Mouse (Mus musculus): ENCODE results near the gene Bub1b. TPM values are rescaled to one million over a fixed set of nuclear protein-coding genes. Genes with fewer than 3 reads are reported as not detected.

The Bub1b gene
- polyA plus RNA-seq, 1 experiment from 2014 or later: 146 TPM

DNA sequence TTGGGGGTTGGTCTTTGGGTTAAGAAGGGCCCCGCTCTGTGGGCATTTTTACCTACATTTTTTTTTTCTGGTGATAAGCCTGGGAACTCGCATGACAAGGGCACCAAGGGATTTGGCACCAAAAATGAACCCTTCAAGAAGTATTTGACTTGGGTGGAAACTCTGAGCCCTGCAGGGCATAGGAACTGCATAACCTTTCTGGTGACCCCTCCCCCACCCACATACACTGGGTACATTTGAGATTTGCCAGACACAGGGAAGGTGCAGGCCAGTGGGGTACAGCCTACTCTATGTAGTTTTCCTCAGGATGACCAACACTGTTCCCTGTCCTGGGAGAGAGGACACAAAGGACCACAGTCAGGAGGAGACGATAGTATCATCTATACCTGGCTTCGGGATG is 67.6 kb downstream of the Bub1b start:
- no peak for ATAC-seq (replicated peaks; ENCODE audit: low FRiP score)
- DNase-seq (ENCODE audit: low spot score): no peak
- Histone ChIP-seq H3K4me2 (ENCODE audit: low read depth, low read length, severe bottlenecking) (no peak overlapping the region), H3K4me1 (replicated peaks; ENCODE audit: control insufficient read depth, insufficient read depth, low read length) (peaks cover 7% of the 10 kb centered on the region), H3K9me3 (ENCODE audit: control insufficient read depth, low read length) (no peaks in the 10 kb centered on the region), H3K9ac (ENCODE audit: low read length) (no peak overlapping the region), H3K36me3 (ENCODE audit: control insufficient read depth, insufficient read depth, low read length) (no peaks in the 10 kb centered on the region), H3K27me3 (ENCODE audit: control insufficient read depth, insufficient read depth, low read length) (peaks cover 22% of the 10 kb centered on the region), H3K4me3 (ENCODE audit: low read depth, low read length) (no peak overlapping the region), H3K27ac (ENCODE audit: low read depth, low read length) (no peak overlapping the region)
- 88% methylated on average over 4 of the region's 4 CpGs for WGBS

GRCm38 (mm10) chr2:118667181-118667580 is 69.2 kb downstream of the Bub1b start:
- ATAC-seq (replicated peaks; ENCODE audit: low FRiP score): no peak
- 75% methylated on average over 5 of the region's 5 CpGs for WGBS
- H3K27me3 ChIP-seq (ENCODE audit: control insufficient read depth, insufficient read depth, low read length): peaks cover 19% of the 10 kb centered on the region

DNA sequence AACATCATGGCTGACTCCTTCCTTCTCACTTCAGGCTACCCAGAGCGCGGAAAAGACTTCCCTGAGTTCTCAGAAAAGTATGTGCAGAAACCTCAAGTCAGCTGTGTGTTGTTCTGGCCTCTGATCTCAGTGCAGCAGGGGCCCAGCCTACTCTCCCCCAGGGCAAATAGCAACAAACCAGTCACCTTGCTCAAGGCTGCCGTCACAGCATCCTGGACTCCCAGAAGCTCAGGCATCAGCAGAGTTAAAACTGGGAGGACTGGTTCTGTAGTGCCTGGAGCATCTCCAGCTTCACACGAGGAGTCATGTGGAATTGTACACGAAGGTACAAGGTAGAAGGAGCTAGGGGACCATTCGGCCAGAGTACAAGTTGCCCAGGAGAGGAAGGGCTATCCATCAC is 71.2 kb downstream of the Bub1b start:
- no peak overlapping the region for H3K4me3 ChIP-seq (ENCODE audit: low read depth, low read length)
- H3K36me3 ChIP-seq (ENCODE audit: control insufficient read depth, insufficient read depth, low read length): no peaks in the 10 kb centered on the region
- H3K4me2 ChIP-seq (ENCODE audit: low read depth, low read length, severe bottlenecking): no peak overlapping the region
- 66% methylated on average over 6 of the region's 6 CpGs for WGBS
- no peak overlapping the region for H3K27ac ChIP-seq (ENCODE audit: low read depth, low read length)
- no peak overlapping the region for H3K9ac ChIP-seq (ENCODE audit: low read length)
- H3K9me3 ChIP-seq (ENCODE audit: control insufficient read depth, low read length): no peaks in the 10 kb centered on the region
- no peak for DNase-seq (ENCODE audit: low spot score)
- no peak for ATAC-seq (replicated peaks; ENCODE audit: low FRiP score)
- peaks cover 6% of the 10 kb centered on the region for H3K27me3 ChIP-seq (ENCODE audit: control insufficient read depth, insufficient read depth, low read length)
- H3K4me1 ChIP-seq (replicated peaks; ENCODE audit: control insufficient read depth, insufficient read depth, low read length): 0 out of 2 replicates have a peak, but pooled peaks cover 4% of the 10 kb centered on the region

More at GRCm38 (mm10) chr2:118667181-118667580, 69.2 kb downstream of the Bub1b start:
- no peak for DNase-seq (ENCODE audit: low spot score)
- no peaks in the 10 kb centered on the region for H3K9me3 ChIP-seq (ENCODE audit: control insufficient read depth, low read length)
- no peaks in the 10 kb centered on the region for H3K36me3 ChIP-seq (ENCODE audit: control insufficient read depth, insufficient read depth, low read length)
- no peak overlapping the region for H3K4me3 ChIP-seq (ENCODE audit: low read depth, low read length)
- H3K4me2 ChIP-seq (ENCODE audit: low read depth, low read length, severe bottlenecking): no peak overlapping the region
- no peak overlapping the region for H3K27ac ChIP-seq (ENCODE audit: low read depth, low read length)
- H3K9ac ChIP-seq (ENCODE audit: low read length): no peak overlapping the region
- peaks cover 7% of the 10 kb centered on the region for H3K4me1 ChIP-seq (replicated peaks; ENCODE audit: control insufficient read depth, insufficient read depth, low read length)

DNA sequence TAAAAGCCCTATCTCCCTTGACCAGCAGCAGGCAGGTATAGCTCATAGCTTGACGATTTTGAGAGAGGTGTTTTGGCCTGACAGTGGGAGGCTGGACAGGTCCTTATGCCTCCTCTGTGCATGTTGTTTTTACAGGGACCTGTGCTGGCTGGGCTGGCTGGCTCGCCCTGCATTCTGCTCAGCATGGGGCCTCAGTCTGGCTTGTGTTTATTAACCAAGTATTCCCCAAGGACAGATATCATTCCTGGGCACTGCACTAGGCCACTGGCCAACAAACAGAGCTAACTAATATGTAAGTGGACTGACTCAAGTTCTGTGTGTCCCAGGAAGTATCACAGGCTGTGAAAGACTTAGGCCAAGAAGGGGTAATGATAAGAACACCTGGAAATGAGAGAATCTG is 71.8 kb downstream of the Bub1b start:
- ATAC-seq (replicated peaks; ENCODE audit: low FRiP score): no peak
- 46% methylated on average over 2 of the region's 2 CpGs for WGBS

GRCm38 (mm10) chr2:118671728-118672127 is 73.7 kb downstream of the Bub1b start:
- Histone ChIP-seq H3K9me3 (ENCODE audit: control insufficient read depth, low read length) (no peaks in the 10 kb centered on the region), H3K4me1 (replicated peaks; ENCODE audit: control insufficient read depth, insufficient read depth, low read length) (peaks cover 6% of the 10 kb centered on the region; the same call in 1 of the 2 replicates), H3K27me3 (ENCODE audit: control insufficient read depth, insufficient read depth, low read length) (peaks cover 25% of the 10 kb centered on the region), H3K9ac (ENCODE audit: low read length) (no peak overlapping the region), H3K4me3 (ENCODE audit: low read depth, low read length) (no peak overlapping the region), H3K4me2 (ENCODE audit: low read depth, low read length, severe bottlenecking) (no peak overlapping the region), H3K27ac (ENCODE audit: low read depth, low read length) (no peak overlapping the region), H3K36me3 (ENCODE audit: control insufficient read depth, insufficient read depth, low read length) (no peaks in the 10 kb centered on the region)
- 82% methylated on average over 1 of the region's 1 CpGs for whole genome bisulfite sequencing
- ATAC-seq (replicated peaks; ENCODE audit: low FRiP score) (no peak), DNase-seq (ENCODE audit: low spot score) (no peak)

More for the DNA sequence above, 71.8 kb downstream of the Bub1b start:
- Histone ChIP-seq H3K4me1 (replicated peaks; ENCODE audit: control insufficient read depth, insufficient read depth, low read length) (0 out of 2 replicates have a peak, but pooled peaks cover 4% of the 10 kb centered on the region), H3K4me2 (ENCODE audit: low read depth, low read length, severe bottlenecking) (no peak overlapping the region), H3K9ac (ENCODE audit: low read length) (no peak overlapping the region), H3K4me3 (ENCODE audit: low read depth, low read length) (no peak overlapping the region), H3K27ac (ENCODE audit: low read depth, low read length) (no peak overlapping the region), H3K27me3 (ENCODE audit: control insufficient read depth, insufficient read depth, low read length) (peaks cover 8% of the 10 kb centered on the region), H3K36me3 (ENCODE audit: control insufficient read depth, insufficient read depth, low read length) (no peaks in the 10 kb centered on the region), H3K9me3 (ENCODE audit: control insufficient read depth, low read length) (no peaks in the 10 kb centered on the region)
- no peak for DNase-seq (ENCODE audit: low spot score)

GRCm38 (mm10) chr2:118673686-118674465 is 75.9 kb downstream of the Bub1b start:
- WGBS: 21% methylated on average over 15 of the region's 15 CpGs
- H3K4me3 ChIP-seq (ENCODE audit: low read depth, low read length): no peak overlapping the region
- no peak overlapping the region for H3K9ac ChIP-seq (ENCODE audit: low read length)
- DNase-seq (ENCODE audit: low spot score) (no peak), ATAC-seq (replicated peaks; ENCODE audit: low FRiP score) (no peak)
- no peak overlapping the region for H3K4me2 ChIP-seq (ENCODE audit: low read depth, low read length, severe bottlenecking)
- no peak overlapping the region for H3K27ac ChIP-seq (ENCODE audit: low read depth, low read length)
- peaks cover 15% of the 10 kb centered on the region for H3K4me1 ChIP-seq (replicated peaks; ENCODE audit: control insufficient read depth, insufficient read depth, low read length)
- H3K9me3 ChIP-seq (ENCODE audit: control insufficient read depth, low read length): no peaks in the 10 kb centered on the region
- peaks cover 42% of the 10 kb centered on the region for H3K27me3 ChIP-seq (ENCODE audit: control insufficient read depth, insufficient read depth, low read length)
- no peaks in the 10 kb centered on the region for H3K36me3 ChIP-seq (ENCODE audit: control insufficient read depth, insufficient read depth, low read length)

GRCm38 (mm10) chr2:118674500-118674899 is 76.5 kb downstream of the Bub1b start:
- ATAC-seq (replicated peaks; ENCODE audit: low FRiP score) (no peak), DNase-seq (ENCODE audit: low spot score) (no peak)
- Histone ChIP-seq H3K9ac (ENCODE audit: low read length) (no peak overlapping the region), H3K4me2 (ENCODE audit: low read depth, low read length, severe bottlenecking) (no peak overlapping the region), H3K27me3 (ENCODE audit: control insufficient read depth, insufficient read depth, low read length) (peaks cover 46% of the 10 kb centered on the region), H3K4me1 (replicated peaks; ENCODE audit: control insufficient read depth, insufficient read depth, low read length) (peaks cover 15% of the 10 kb centered on the region), H3K36me3 (ENCODE audit: control insufficient read depth, insufficient read depth, low read length) (no peaks in the 10 kb centered on the region), H3K4me3 (ENCODE audit: low read depth, low read length) (no peak overlapping the region), H3K9me3 (ENCODE audit: control insufficient read depth, low read length) (no peaks in the 10 kb centered on the region), H3K27ac (ENCODE audit: low read depth, low read length) (no peak overlapping the region)
- WGBS: 20% methylated on average over 7 of the region's 7 CpGs

GRCm38 (mm10) chr2:118676839-118677741 is 79.1 kb downstream of the Bub1b start:
- H3K4me1 ChIP-seq (replicated peaks; ENCODE audit: control insufficient read depth, insufficient read depth, low read length): peaks cover 15% of the 10 kb centered on the region
- H3K9ac ChIP-seq (ENCODE audit: low read length): peak overlapping the region; percentile 41
- peak overlapping the region; percentile 97 for H3K4me2 ChIP-seq (ENCODE audit: low read depth, low read length, severe bottlenecking)
- peak; percentile 33; the same call in 1 of the 2 replicates for ATAC-seq (replicated peaks; ENCODE audit: low FRiP score)
- whole genome bisulfite sequencing: 1% methylated on average over 87 of the region's 89 CpGs
- peak overlapping the region; percentile 47 for H3K4me3 ChIP-seq (ENCODE audit: low read depth, low read length)
- no peak overlapping the region for H3K27ac ChIP-seq (ENCODE audit: low read depth, low read length)
- H3K9me3 ChIP-seq (ENCODE audit: control insufficient read depth, low read length): no peaks in the 10 kb centered on the region
- DNase-seq (ENCODE audit: low spot score): peak; percentile 70
- H3K27me3 ChIP-seq (ENCODE audit: control insufficient read depth, insufficient read depth, low read length): peaks cover 46% of the 10 kb centered on the region
- no peaks in the 10 kb centered on the region for H3K36me3 ChIP-seq (ENCODE audit: control insufficient read depth, insufficient read depth, low read length)

All from forebrain, embryonic 11.5 days (tissue).